Mouse (Mus musculus) brain, embryonic 18.5 days (tissue): ENCODE results near the gene Gdi1.

Experiments used
- DNase-seq: peaks from one replicate; pipeline ENCODE4 v3.0.0-alpha.2; 2012; ENCODE audit warnings: low read depth, low spot score

Gdi1 gene

DNA sequence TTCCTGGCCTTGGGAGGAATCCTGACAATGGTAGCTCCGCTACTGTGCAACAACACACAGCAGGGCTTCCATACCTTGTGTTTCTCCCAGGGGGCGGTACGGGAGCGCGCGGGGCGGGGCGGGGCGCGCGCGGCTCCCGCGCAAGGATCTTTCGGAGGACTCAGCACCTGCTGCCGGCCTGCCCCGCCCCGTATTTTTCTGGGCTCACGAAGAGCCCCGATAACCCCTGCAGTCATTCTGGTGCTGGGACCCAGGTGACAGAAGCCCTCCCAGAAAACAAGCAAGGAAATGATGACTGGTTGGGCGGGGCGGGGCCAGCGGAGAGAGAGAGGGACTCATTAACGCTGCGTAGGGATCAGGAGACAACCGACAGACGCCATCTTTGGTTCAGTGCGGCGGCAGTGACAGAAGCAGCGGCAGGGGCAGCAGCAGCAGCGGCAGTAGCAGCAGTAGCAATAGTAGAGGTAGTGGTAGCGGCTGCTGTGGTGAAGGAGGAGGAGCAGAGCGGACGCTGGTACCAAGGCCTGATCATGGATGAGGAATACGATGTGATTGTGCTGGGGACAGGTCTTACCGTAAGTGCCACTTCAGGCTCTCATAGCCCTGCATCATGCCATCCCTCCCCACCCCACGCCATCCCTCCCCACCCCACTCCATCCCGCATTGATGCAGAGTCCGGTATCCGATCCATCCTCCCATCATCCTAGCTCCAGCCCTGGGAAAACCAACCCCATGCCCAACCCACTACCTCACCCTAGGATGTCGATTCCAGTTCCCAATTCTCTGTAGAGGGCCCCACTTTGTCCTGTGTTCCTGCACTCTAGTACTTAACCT is at the start of gene Gdi1:
Gdi1 (plus strand) TSS at position 132 of the 834 bp plus-strand sequence.
- peak; percentile 64 for DNase-seq

- DNase-seq = no peak
These were observed 47.1 kb upstream of the Gdi1 start for GRCm38 (mm10) chrX:74257746-74258145.

GRCm38 (mm10) chrX:74269736-74270061 is 35.1 kb upstream of the Gdi1 start:
- DNase-seq = no peak

DNA sequence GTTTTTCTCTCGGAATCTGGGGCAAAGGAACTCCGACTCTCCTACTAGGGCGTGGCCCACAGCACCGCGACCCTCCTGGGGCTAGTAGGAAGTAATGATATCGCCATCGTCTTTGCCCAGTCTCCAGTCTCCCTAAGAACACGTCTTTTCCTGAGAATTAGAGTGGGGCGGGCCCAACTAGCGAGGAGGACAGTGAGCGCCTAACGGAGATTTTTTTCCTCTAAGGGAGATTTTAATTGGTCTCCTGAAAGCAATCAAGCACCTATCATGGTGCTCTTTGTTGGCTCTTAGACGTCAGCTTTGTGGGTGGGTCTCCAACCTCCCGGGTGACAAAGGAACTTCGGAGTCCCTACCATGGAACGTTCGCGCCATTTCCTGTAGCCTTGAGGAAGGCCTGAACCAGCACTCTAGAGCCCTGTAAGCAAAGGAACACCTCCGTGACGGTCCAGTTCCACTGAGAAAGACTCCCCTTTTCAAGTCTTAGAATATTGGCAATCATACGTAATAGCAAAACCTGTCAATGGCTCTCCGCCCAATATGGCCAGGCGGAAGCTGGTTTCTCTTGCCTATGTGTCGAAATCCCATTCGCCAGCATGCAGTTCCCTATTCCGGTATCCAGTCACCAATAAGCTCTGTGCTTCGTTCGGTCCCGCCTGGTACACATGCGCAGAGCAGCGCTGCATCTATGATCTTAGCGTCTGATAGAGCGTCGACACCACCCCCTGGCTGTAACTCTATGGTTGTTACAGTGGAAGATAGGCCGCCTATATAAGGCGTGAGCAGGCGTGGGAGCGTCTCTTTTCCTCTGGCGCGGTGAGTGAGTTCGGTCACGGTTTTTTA is 34.5 kb upstream of the Gdi1 start, which contains the start of gene Rpl10:
Rpl10 (plus strand) TSS at position 751 of the 840 bp plus-strand sequence.
- DNase-seq = peak; percentile 94

DNA sequence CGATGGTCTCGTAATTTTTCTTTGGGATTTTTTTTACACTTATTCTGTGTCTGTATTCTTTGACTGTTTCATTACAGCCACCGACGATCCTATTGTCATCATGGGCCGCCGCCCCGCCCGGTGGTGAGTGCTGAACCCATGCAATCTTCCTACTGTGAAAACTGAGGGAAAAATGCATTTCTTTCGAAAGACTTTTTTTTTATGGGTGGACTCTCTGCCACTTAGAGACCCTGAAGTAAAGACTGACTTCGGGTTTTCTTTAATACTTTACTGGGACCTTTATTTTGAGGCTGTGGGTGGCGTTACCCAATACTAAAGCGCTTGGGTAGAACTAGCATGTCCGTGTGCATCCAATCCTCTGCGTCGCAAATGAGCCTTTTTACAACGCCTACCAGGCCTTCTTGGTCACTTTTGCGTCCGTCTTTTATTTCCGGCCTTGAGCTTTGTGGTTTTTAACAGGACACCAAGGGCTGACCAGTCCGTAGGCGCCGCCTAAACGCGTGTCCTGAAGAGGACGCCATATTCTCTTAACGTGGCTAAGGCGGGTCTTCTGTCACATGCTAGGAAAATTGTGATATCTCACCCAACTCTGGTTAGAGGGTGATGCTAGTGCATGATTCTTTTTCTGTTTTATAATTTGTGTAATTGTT is 33.8 kb upstream of the Gdi1 start:
- DNase-seq = no peak

DNA sequence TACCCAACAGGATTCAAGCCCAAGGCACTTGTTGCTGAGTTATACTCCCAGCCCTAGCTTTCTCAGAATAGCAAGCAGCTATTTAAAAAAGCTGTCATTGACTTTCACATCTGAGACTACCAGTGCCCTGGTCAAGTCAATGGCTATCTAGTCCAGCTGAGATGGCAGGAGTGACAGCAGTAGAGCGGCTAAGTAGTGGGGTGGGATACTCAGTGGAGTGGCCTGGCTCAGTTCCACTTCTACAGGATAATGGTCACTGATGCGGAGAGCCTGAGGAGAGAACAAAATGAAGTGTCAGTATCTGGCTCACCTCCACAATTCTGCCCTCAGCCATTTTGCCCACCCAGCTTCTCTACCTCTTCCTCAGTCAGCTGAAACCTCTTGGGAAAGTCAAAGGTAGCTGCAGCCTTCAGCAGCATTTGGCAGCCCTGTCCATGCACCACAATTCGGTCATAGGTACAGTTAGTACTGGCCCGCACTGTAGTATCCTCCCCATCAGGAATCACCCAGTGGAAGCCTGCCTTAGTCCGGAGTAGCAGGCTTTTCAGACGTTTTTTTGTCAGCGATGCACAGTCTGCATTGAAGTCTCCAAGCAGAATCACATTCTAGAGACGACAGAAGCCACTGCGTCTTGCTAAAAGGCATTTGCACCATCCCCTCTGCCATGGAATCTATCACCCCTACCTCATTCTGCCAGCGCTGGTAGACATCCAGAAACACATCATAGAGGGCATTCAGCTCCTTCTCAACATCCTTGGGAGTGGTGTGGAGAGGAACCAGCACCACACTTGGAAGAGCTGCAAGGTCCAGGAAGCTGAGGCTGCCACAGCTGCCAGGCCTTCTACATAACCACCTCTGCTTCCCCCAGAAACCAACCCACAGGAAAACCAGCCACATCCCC is 31.1 kb upstream of the Gdi1 start:
- DNase-seq = no peak

- DNase-seq = no peak
These were observed 26.9 kb upstream of the Gdi1 start for GRCm38 (mm10) chrX:74277916-74278315.

DNA sequence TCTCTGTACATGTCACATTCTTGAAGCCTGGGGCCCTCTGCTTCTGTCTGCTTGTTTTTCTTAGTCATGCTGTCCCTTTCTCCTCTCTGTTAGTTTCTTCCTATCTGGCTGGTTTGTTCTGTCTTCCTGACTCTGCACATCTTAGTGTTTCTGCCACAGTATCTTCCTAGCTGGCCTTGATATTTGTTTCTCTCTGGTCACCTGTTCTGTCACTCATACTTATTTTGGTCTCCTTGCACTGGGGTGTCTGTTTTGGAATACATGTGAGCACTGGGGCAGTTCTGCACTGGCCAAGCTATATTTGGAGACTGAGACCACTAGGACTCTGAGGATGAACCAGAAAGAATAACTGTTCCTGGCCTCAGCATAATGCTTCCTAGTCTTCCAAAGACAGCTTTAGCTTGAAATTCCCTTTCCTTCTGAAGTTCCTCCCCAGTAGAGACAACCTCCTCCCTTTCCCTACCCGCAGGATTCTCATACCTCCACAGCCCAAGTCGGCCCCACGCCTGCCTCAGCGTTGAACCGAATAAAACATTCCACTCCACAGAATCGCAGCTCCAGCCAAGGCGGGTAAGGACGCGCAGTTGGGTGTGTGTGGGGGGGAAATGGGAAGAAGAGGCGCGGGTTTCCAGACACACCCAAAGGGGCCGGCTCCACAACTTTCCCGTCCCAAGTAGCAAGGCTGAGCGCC is 23.6 kb upstream of the Gdi1 start:
- DNase-seq = no peak

DNA sequence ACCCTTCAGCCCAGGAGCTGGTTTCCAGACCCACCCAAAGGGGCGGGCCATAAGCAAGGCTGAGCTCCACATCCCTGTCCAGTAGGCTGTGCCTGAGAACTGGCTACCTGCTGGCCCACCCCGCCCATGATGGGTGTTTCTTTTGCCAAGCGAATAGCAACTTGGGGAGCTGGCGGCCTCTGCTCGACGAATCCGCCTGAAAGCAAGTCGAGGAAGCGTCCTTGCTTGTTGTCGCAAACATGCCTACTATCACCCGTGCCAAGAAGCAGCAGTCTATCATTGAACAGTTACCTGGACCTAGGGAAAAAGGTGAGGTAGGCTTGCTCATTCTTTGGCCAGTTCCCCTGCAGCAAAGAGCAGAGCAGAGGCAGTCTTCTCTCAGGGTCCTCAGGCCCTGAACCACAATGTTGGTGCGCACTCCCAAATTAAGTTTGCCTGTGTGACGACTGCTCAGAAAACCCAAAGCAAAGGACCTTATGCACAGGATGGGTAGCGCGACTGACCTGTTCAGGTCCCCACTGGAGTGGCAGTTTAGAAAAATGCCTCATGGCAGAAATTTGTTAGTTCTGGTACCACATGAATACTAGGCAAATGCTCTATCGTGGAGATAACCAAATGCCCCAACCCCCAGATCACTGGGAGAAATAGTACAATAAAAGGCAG is 22.9 kb upstream of the Gdi1 start, which contains the start of the genes Taz and Dnase1l1:
Taz (plus strand) TSS at position 181 of the 663 bp plus-strand sequence.
Dnase1l1 (minus strand) TSS at position 606 of the 663 bp plus-strand sequence.
- no peak for DNase-seq

GRCm38 (mm10) chrX:74282395-74283091 is 22.3 kb upstream of the Gdi1 start:
- peak; percentile 78 for DNase-seq

GRCm38 (mm10) chrX:74283092-74283437 is 21.7 kb upstream of the Gdi1 start:
- no peak for DNase-seq

DNA sequence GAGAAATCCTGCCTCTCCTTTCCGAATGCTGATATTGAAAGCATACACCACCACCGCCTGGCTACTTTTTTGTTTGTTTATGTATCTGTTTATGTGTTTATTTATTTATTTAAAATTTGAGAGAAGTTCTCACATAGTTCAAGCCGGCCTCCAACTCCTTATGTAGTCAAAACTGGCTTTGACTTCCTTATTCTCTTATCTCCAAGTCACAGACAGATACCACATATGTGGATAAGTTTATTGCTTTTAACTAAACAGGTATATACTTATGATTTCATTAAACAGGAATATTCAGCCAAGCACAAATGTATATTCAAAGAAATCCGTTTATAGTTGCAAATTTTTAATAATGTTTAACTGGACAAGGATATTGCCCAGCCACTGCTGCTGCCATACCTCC is 11.4 kb upstream of the Gdi1 start:
- DNase-seq = no peak

GRCm38 (mm10) chrX:74296538-74297448 is 8.0 kb upstream of the Gdi1 start, which contains the start of gene Atp6ap1:
TSS of gene Atp6ap1 (plus strand) at chrX:74297097.
- peak; percentile 90 for DNase-seq

DNA sequence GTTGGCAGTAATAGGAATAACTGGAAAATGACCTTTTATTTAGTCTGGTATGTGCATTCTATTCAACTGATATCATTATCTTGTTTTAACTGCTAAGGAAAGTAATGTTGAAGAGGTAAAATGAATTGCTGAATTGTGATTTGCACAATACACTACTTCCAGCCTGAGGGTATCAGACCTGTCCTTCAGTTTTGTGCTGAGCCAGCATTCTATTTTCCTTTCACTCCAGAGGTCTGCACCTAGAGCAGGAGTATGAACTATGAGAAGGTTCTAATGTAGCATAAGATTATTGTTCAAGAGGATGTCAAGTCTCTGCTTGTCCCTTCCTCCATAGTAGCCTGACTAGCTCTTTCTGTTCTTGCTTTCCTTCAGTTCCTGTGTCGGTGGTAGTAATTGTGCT is 6.5 kb upstream of the Gdi1 start:
- no peak for DNase-seq

DNA sequence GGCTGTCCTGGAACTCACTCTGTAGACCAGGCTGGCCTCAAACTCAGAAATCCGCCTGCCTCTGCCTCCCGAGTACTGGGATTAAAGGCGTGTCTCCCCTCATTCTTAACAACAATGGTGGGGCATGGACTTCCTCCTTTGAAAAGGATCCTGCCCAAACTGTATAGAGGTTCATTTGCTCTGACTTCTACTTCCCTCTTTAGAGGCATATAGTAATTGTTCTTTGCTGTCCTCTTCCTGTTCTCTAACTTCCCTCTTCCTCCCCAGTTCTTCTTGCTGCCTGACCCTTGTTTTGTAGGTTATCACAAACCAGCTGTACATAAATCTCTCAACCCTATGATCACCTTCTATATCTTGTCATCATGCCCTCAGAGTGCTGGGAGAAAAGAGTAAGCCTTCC is 5.1 kb upstream of the Gdi1 start:
- DNase-seq = no peak

DNA sequence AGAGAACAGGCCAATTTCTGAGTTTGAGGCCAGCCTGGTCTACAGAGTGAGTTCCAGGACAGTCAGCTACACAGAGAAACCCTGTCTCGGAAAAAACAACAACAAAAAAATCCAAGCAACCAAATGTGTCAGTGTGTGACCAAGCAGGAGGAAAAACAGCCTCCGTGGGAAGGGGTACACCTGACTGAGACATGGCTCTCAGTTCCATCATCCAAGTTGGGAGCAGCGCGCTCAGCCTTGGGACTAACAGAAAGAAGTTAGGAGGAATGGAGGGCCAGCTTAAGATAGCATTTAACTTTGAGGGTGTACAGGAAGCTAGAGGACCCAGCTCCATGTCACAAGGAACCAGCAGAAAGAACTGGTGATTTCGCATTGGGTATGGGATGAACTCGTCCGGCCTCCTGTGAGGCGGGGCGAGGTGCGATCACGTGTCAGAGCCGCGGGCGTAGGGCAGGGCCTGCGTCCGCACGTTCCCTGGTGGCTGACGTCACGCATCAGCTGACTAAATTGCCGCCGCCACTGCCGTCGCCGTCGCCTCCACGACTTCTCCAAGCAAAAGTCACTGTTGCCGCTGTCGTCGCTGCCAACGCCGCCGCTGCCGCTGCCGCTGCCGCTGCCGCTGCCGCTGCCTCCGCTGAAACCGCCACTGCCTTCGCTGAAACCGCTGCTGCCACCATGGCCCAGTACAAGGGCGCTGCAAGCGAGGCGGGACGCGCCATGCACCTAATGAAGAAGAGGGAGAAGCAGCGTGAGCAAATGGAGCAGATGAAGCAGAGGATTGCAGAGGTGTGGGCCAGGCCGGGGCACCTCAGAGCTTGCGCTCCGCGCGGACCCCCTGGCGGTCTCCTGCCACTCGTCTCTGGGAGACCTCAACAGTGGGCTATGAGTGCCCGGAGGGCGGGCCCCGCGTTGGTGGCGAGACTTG is 8.0 kb downstream of the Gdi1 start, which contains the start of gene Fam50a:
Fam50a (plus strand) TSS at position 494 of the 925 bp plus-strand sequence.
- DNase-seq = peak; percentile 69

DNA sequence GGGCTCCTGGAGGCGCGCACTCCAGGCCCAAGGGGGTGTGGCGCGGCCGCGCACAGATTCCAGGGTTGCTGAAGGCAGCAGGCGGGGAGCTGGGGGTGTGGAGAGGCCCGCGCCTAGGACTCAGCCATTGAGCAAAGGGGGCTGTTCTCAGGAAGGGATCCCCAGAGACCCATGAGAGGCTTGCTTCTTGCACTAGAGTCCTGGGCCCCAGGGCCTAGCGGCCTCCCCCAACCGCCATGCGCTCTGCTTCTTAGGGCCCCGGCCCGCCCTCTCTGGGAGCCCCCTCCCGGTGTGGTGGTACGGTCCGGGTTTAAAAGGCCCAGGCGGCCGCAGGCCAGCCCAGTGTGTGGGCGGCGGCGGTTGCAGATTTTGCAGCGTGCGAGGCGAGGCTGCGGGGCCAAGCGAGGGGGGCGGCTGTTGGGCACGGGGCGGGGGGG is 23.9 kb downstream of the Gdi1 start, which contains the start of gene Plxna3:
Plxna3 (plus strand) TSS at position 342 of the 437 bp plus-strand sequence.
- peak; percentile 46 for DNase-seq
